ENCODE assay signal across 11 mouse cellular contexts in genomic region chr9:9083441-9083840, GRCm38 (mm10).
A peak's percentile ranks its signal among the peaks of the same experiment; 100 is the strongest.
DNase-seq lines count a peak whose midpoint lies in the region; ATAC-seq and TF ChIP-seq lines count a peak whose summit lies in the region.
"Had no signal": no experiment of that assay in that cellular context is flagged by ENCODE, and none has a peak within 500 bp of the region (broad histone marks: within the 10 kb centered on the region; RNA-seq: fewer than 3 reads in every experiment).

No protein-coding gene starts in this region.

- H3K36me3 ChIP-seq in heart, embryonic 12.5 days = no peaks in the 10 kb centered on the region
- no peaks in the 10 kb centered on the region for H3K36me3 ChIP-seq in kidney, postnatal 0 days (ENCODE audit: insufficient read depth, low read length)
- H3K36me3 ChIP-seq: hindbrain, embryonic 12.5 days; midbrain, embryonic 15.5 days had no signal

- no peak overlapping the region for H3K27ac ChIP-seq in heart, embryonic 12.5 days (ENCODE audit: poor library complexity, severe bottlenecking)
- no peak overlapping the region for H3K27ac ChIP-seq in kidney, postnatal 0 days
- H3K27ac ChIP-seq: hindbrain, embryonic 12.5 days; midbrain, embryonic 15.5 days had no signal

- TF ChIP-seq CTCF in kidney, postnatal 0 days (IDR thresholded peaks at IDR 0.05; ENCODE audit: low read depth) = peak; percentile 64

- 58% methylated on average over 2 of the region's 2 CpGs for WGBS in heart, embryonic 12.5 days
- 81% methylated on average over 2 of the region's 2 CpGs for WGBS in kidney, postnatal 0 days

- ATAC-seq in heart, embryonic 12.5 days (ENCODE audit: insufficient number of reproducible peaks, low FRiP score) = no peak
- peak; percentile 81 for ATAC-seq in kidney, postnatal 0 days (replicated peaks; ENCODE audit: low FRiP score, low read depth)
- ATAC-seq in granulocyte monocyte progenitor cell, adult 5-6 weeks (replicated peaks; ENCODE audit: poor library complexity, severe bottlenecking) = no peak
- ATAC-seq: midbrain, embryonic 15.5 days had no signal

- no peak overlapping the region for H3K4me2 ChIP-seq in heart, embryonic 12.5 days
- no peak overlapping the region for H3K4me2 ChIP-seq in kidney, postnatal 0 days (ENCODE audit: low read length)
- H3K4me2 ChIP-seq: hindbrain, embryonic 12.5 days; midbrain, embryonic 15.5 days had no signal

- intact Hi-C loops in left cerebral cortex, postnatal 4 days (cut with DNase I) = no loop called here

- H3K4me3 ChIP-seq in heart, embryonic 12.5 days = no peak overlapping the region
- H3K4me3 ChIP-seq in kidney, postnatal 0 days (replicated peaks; ENCODE audit: low read depth, low read length) = no peak overlapping the region
- H3K4me3 ChIP-seq: hindbrain, embryonic 12.5 days; midbrain, embryonic 15.5 days had no signal

- no peaks in the 10 kb centered on the region for H3K9me3 ChIP-seq in heart, embryonic 12.5 days (replicated peaks)
- no peaks in the 10 kb centered on the region for H3K9me3 ChIP-seq in kidney, postnatal 0 days (replicated peaks; ENCODE audit: low read length)
- H3K9me3 ChIP-seq: hindbrain, embryonic 12.5 days; midbrain, embryonic 15.5 days had no signal

- no peak overlapping the region for H3K9ac ChIP-seq in heart, embryonic 12.5 days
- no peak overlapping the region for H3K9ac ChIP-seq in kidney, postnatal 0 days (ENCODE audit: low read depth, low read length)
- H3K9ac ChIP-seq: hindbrain, embryonic 12.5 days; midbrain, embryonic 15.5 days had no signal

- DNase-seq in heart, adult 8-10 months (ENCODE audit: low spot score) = peak; percentile 31
- peak; percentile 37 for DNase-seq in NIH3T3 (ENCODE audit: low read depth)
- DNase-seq in adrenal gland, postnatal 36 days = peak; percentile 27 to 41
- DNase-seq in kidney, postnatal 0 days (ENCODE audit: low spot score) = no peak
- no peak for DNase-seq in left cerebral cortex, postnatal 4 days
- DNase-seq in retina, embryonic 14.5 days (ENCODE audit: low spot score) = no peak
- DNase-seq: thymus, postnatal 25 days had no signal

- H3K4me1 ChIP-seq in heart, embryonic 12.5 days (replicated peaks) = no peaks in the 10 kb centered on the region
- H3K4me1 ChIP-seq in kidney, postnatal 0 days (replicated peaks; ENCODE audit: insufficient read depth, low read length) = no peaks in the 10 kb centered on the region
- H3K4me1 ChIP-seq: hindbrain, embryonic 12.5 days; midbrain, embryonic 15.5 days had no signal

- H3K27me3 ChIP-seq in heart, embryonic 12.5 days (replicated peaks) = no peaks in the 10 kb centered on the region
- no peaks in the 10 kb centered on the region for H3K27me3 ChIP-seq in kidney, postnatal 0 days (ENCODE audit: insufficient read depth, low read length)
- H3K27me3 ChIP-seq: hindbrain, embryonic 12.5 days; midbrain, embryonic 15.5 days had no signal

Comparison
In these comparisons a context has a peak if more than half of its experiments do, and no peak if none do; other contexts are left out.
1. DNase-seq: peak in heart, adult 8-10 months (single experiment), NIH3T3 (single experiment) and adrenal gland, postnatal 36 days (2 of 2); none in kidney, postnatal 0 days (single experiment), left cerebral cortex, postnatal 4 days (single experiment) and retina, embryonic 14.5 days (single experiment).